Mouse (Mus musculus): ENCODE data around the gene Plekhb2. TPM values are rescaled to one million over a fixed set of nuclear protein-coding genes. Genes with fewer than 3 reads are reported as not detected.

Plekhb2 gene
- total RNA-seq, 2 experiments from 2014 or later, result 185 to 198 TPM

DNA sequence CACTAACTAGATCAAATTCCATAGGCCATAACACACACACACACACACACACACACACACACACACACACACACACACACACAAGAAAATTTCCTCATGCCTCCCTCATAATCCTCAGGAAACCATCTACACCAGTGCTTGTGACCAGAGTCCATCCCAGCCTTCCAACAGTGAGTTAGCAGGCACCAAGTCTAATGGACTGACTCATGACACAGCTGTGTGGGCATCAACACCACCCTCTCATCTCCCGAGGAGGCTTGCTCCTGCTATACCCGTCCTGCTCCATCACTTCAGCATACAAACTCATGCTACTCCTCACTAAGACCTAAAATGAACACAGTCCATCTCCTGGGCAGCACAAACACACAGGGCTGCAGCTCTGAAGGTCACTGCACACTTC is 18.8 kb upstream of the Plekhb2 start:
- DNase-seq (ENCODE audit: low spot score in 2 of 2), result no peak

DNA sequence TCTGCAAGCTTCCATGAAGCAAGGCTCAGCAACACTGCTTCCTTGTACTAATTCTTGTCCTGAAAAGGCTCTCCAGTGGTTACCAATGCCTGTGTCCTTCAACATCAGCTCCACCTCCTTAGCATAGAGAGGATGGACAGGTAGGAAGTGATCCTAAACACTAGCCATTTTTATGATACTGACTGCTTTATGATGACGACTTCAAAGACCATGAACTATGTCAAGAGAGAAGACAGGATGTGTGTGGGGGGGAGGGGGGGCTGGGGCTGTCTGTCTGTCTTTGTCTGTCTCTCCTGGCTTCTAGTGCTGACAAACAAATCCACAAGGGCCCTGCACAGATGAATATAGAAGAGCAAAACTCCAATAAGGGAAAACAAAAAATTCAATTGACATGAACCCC is 18.4 kb upstream of the Plekhb2 start:
- no peak for DNase-seq (ENCODE audit: low spot score in 2 of 2)

DNA sequence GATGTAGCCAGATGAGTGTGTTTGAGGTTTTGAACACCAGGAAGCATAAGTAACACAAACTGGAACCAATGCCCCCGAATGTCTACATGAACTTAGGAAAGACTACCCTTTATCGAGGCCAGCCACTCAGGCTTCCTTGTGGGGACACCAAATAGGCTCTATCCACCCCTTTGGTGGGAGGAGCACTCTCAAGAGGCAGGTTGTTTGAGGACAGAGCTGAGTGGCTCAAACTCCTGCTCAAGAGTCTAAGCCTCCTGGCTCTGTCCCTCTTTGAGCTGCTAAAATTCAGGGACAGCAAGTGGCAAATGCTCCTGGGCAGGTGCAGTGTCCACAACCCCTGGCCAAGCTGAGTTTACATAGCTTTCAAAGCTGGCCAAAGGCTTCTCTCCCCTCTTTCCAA is 14.9 kb upstream of the Plekhb2 start:
- no peak for DNase-seq (ENCODE audit: low spot score in 2 of 2)

DNA sequence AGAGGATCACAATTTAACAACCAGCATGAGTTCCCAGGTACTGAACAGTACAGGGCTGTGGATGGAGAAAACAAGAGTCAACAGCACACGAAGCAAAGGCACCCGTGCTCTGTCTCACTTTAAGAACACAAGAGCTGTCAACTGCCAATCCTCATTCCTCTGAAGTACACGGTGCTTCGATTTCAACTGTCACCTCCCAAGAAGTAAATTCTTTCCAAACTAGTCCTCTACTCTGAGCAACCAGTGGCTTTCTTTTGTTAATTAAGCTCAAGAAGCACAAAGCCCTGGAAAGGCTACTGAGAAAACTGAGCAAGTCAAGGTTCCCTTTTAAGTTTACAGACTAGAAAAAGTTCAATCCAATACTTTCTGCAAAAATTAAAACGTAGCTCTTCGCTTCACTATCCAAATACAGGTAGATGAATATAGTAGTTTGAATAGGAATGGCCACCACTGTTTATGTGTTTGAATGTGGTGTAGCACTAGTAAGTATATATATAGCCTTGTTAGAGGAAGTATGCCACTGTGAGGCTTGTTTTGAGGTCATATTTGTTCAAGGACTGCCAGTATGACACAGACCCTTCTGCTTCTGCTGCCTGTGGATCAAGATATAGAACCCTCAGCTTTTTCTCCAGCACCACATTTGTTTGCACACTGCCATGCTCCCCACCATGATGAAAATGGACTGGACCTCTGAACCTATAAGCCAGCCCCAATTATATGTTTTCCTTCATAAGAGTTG is 11.7 kb upstream of the Plekhb2 start:
- DNase-seq (ENCODE audit: low spot score in 2 of 2), result no peak

DNA sequence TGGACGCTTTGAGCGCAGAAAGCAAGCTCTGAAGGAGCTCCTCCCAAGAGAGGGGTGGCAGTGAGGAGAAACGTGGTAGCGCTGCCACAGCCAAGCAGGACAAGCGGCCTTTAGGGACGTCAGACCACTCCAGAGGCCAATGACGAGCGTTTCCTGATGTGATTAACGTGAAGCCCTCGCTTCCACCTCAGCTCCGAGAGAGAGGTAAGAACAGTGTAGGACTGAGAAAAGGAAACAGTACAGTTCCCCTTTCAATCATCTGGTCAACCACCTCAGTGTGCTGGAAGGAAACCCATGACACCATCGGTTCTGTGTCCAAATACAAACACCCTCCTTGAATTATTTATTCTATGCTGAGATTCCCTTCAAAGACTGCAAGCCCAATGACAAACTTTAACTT is 10.5 kb upstream of the Plekhb2 start:
- no peak for DNase-seq (ENCODE audit: low spot score in 2 of 2)

DNA sequence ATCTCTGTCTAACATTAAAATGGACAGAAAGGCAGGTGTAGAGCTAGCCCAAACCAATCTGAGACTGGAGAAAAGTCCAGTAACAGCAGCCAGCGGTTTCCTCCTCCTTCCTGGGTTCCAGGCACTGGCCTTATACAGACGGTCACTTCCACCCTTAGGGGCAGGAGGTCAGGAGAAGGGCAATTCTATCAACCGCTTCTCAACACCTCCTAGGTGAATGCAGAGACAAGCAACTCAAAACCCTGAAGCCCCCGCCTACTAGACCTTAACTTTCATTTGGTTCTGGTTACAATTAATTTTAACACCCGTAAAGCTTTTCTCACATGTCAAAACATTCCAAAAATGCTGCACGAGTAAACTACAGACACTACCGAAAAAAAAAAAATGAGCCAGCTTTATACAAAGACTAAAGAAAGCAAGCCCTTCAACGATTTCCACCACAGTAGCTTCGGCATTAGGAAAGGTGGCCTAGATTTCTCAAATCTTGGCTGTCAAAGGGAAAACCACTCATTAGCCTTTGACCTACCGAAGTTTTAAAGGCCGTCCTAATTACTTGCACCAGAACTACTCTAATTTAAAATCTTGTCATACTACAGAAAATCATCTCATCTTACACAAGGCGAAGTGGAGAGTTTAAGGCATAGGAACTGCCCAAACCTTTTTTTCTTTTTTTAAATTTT is 7.9 kb upstream of the Plekhb2 start:
- no peak for DNase-seq (ENCODE audit: low spot score in 2 of 2)

DNA sequence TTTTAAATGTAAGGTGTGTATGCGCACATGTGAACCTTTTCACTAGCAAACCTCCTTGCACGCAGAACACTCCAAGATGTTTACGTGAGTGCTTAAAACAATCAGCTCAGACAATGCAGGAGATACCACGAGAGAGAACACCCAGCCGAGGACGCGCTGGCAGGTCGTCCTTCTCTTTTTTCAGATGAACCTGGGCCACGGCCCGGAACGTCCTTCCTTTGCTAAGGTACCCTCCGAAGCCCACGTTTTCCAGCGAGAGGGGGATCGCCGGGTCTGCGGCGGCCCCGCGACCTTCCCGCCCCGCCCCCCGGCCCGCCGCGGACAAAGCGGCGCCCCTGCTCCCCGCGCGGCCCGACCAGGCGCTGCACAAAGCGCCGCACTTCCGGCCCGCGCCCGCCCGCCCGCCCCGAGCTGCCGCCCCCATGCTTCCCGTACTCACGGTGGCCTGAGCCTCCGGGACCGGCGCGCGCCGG is 7.4 kb upstream of the Plekhb2 start:
- DNase-seq (ENCODE audit: low spot score in 2 of 2), result no peak

DNA sequence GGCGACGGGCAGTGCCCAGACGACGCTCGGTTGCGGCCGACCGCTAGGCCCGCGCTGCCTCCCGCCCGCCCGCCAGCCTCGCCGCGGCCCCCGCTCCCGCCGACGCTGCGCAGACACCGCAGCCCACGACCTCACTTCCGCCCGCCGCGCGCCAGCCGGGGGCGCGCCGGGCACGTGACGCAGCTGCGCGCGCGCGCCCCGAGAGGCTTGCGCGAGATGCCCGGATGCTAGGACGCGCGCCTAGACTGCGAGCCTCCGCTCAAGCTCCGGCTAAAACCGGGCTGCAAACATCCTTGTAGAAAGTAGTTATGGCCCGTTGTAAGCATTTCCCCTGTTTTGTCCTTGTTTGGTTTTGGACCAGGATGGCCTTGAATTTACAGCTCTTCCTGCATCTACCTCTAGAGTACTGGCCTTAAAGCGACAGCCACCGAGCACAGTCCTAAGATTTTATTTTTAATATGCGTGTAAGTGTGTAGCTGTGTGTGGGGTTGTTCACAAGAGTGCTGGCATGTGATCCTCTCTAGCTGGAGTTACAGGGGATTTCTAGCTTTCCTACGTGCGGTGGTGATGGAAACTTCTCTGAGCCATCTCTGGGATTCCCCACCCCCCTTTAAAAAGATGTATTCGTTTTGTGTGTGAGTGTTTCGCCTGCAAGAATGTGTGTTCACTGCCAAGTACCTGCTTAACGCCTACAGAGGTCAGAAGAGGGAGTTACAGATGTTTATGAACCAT is 6.7 kb upstream of the Plekhb2 start, which contains the start of gene Fam168b:
Fam168b (minus strand) TSS at position 179 of the 732 bp plus-strand sequence.
- DNase-seq (ENCODE audit: low spot score in 2 of 2), result peak; percentile 86 to 91

DNA sequence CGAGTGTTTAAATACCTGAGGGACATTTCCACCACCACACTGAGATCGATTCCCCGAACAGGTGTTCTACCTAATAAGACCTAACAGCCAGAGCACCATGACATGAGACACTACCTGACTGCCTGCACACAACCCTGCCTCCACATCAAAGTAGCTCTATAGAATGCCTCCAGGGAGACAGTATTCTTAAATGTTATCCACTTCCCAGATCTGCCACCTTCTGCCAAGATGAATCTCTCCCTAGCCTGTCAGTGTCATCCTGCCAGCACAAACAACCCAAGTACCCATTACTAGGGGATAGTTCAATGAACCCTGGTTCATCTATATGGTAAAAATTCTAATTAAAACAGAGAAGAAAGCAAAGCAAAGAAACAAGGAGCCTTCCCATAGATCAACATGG is 2.7 kb upstream of the Plekhb2 start:
- DNase-seq (ENCODE audit: low spot score in 2 of 2), result no peak

DNA sequence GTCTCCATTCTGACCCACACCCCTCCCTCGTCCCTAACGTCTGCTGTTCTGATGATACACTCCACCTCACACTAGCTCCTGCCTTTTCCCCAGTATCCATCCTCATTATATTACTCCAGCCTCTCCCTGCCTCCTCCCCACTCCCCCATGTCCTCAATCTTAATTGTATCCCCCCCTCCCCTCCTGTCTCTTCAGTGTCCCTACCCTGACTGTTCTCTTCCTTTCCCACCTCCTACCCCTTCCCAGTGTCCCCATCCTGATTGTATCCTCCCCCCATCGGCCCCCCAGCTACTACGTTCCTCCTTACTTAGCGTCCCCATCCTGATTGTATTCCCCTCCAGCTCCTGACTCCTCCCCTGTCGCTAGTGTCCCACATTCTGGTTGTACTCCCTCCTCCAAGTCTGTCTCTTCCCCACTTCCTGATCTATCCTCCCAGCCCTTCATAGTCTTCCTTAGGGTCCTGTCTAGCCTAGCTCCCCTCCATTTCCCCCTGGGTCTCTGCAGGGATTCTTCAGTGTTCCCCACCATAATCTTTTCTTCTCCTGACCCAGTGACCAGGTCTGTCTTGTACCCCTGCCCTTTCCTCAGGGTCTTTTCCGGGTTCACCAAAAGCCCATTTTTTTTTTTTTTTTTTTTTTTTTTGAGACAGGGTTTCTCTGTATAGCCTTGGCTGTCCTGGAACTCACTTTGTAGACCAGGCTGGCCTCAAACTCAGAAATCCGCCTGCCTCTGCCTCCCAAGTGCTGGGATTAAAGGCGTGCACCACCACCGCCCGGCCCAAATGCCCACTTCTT is 764 bp downstream of the Plekhb2 start:
- DNase-seq (ENCODE audit: low spot score in 2 of 2), result no peak

DNA sequence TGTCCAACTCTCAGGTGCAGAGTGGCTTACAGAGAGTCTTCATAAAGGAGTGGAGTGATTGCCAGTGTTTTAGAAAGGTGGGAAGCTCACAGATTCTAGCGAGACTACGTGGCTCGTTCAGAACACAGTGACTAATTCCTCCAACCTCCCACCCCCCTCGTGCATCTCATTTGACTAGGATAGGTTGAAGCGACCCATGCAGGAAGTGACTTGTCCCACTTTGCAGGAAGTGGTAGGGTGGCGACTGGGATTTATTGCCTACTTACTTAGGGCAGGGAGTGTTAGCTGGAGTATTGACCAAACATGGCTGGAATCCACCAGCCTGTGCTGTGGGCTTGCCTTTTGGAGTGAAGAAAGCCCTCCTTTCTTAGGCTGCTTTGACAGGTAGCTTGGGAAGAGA is 1.8 kb downstream of the Plekhb2 start:
- no peak for DNase-seq (ENCODE audit: low spot score in 2 of 2)

DNA sequence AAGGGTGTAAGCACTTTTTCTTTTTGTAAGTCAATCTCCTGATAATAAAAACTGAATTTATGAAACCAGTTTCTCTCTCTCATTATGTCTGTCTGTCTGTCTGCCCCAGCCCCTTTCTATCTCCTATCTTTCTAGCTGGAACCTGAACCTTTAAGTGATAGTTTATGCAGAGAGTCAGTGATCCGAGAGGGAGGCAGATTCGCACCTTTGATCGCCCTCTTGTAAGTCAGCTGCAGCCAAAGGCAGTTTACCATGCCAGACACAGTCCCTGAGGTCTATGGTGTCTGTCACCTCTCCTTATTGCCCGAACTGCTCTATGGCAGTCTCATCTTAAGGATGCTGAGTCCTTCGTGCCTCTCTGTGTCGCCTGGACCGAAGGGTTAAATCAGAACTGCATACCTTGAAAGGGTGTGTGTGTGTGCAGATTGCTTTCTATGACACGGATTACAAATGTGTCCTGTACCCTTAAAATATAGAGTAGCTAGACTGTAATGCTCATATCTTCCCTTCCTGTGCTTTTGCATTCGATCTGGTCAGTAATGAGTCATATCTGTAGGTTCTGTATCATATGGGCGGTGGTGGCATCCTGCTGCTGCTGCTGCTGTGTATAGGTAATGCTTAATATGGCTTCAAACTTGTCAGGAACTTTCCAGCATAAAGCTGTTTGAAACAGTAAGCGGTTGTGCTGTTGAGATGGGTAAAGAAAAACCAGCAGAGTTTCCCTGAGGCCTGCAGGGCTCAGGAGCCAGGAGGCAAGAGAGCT is 2.5 kb downstream of the Plekhb2 start:
- DNase-seq (ENCODE audit: low spot score in 2 of 2), result no peak

DNA sequence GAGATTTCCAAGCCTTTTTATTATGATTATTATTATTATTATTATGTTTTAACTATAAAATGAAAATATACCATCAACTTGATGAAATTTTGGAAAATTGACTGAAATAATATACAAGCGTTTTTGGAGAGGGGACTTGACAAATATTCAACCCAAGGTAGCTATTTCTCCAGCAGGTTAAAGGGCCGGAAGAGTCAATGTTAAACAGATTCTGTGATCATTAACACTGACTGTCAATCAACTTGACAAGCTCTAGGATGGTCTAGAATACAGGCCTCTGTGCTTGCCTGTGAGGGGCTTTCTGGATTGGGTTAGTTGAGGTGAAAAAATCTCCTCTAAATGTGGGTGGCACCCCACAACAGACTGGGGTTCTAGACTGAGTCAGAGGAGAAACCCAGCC is 4.0 kb downstream of the Plekhb2 start:
- DNase-seq (ENCODE audit: low spot score in 2 of 2), result no peak

DNA sequence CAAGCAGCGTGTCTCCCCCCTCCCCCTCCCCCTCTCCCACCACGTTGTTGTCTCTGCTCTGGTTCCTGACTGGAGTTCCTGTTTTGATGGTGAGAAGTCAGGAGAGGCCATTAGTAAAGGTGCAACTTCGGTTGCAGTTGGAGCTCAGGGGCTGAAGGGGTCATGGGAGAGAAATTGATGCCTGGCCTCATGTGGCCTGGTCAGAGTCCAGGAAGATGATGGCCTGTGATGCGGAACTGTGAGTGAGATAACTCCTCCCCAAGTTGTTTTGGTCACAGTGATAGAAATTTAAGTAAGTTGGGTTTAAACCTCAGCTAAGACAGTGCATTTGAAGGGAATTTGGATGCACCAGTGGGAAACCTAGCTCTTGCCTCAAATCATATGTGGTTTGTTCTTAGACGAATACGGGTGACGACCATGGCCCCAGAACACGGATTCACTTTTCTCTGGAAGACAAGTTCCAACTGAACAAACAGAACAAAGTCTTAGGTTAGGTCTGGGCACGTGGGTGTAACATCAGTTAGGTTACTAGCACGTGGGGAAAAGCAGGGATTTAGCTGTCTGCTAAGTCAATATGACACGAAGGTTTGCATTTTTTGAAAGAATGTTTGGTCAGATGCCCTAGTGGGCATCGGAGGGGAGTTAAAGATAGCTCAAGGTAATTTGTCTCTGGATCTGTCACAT is 5.4 kb downstream of the Plekhb2 start:
- no peak for DNase-seq (ENCODE audit: low spot score in 2 of 2)

DNA sequence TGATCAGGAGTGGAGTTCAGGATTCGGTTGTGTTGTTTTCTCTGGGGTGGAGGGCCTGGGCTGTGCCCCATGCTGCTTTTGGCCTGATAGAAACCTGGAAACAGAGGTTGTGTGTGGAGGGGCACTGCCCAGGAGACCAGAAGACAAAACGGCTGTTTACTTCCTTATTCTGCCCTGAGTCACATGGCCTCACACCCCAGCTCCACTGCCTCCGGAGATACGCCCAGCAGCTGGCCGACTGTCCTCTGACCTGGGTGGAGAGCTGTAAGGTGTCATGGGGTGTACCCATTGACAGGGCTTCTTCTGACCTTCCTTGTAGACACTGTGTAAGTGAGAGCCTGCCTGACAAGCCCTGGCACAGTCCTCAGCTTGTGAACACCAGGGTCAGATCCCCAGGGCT is 8.9 kb downstream of the Plekhb2 start:
- DNase-seq (ENCODE audit: low spot score in 2 of 2), result no peak

DNA sequence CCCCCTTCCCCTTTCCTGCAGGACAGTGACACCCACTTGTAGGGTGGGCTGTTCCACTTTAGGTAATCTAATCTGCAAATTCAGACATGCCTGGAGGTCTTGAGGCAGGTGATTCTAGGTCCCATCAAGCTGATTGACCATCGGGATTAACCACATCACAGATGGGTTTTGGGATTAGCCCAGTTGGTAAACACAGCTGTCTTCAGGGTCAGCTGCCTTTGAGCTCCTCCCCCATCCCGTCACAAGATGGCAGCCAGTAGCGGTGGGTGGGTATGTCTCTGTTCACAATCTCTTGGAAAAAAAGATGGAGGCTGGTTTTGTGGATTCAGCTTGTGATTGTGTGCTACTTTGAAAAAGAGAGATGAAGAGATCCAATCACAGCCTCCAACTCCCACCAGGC is 10.0 kb downstream of the Plekhb2 start:
- DNase-seq (ENCODE audit: low spot score in 2 of 2), result no peak

DNA sequence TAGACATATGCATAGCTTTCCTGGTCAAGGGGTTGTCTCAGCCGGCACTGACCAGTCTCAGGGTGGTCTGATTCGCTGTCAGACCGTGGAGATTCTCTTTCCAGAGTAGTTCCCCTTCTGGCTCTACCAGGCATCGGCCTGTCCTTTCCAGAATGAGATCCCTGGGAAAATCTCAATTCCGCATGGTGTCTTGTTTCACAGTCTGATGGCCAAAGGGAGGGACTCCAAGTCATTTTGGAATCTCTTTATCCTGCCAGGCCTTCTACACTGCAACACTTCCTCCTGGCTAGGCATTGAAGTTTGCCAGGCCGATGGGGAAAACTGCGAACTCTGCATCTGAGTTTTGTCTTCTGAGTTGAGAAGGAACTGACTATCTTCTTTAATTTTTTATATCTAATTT is 10.4 kb downstream of the Plekhb2 start:
- DNase-seq (ENCODE audit: low spot score in 2 of 2), result no peak

DNA sequence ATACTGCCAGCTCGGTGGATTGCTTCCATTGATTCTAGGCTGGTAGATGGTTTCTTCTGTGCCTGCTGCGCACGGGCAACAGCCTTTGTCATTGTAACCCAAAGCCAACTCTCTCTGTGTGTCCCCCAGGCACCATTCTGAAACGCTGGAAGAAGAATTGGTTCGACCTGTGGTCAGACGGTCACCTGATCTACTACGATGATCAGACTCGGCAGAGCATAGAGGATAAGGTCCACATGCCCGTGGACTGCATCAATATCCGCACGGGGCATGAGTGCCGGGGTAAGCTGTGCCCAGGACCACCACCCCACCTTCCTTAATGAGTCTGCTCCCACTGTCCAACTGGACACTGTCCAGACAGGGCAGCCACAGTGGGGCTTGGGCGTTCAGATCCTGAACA is 13.1 kb downstream of the Plekhb2 start:
- no peak for DNase-seq (ENCODE audit: low spot score in 2 of 2)

DNA sequence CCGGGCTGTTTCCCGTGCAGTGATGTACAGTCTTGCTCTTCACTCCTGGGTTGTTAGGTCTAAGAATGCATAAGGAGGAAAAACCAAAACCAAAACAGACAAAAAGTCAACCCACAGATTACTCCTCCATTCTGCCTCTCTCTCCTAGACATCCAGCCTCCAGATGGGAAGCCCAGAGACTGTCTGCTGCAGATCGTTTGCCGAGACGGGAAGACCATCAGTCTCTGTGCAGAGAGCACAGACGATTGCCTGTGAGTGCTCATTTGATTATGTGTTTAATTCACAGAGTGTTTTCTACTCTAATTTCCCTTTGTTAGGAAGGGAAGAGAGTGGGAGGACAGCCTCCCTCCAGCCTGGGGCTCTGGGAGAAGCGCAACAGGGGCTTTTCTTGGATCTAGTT is 13.5 kb downstream of the Plekhb2 start:
- no peak for DNase-seq (ENCODE audit: low spot score in 2 of 2)

DNA sequence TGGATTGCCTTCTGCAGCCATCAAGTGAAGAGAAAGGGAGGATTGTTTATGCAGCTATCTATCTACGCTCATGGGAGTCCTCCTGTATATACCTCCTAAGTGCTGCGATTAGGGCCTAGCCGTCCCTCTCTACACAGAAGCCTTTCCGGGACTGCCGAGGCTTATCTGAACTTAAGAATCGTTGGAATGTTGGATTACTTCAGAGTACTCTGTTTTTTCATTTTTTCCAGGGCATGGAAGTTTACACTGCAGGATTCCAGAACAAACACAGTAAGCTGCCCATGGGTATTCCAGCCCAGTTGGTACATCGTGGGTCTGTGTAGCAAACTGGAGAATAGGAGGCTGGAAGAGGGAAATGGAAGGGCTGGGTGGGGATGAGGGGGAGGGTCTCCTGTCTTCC is 14.5 kb downstream of the Plekhb2 start:
- no peak for DNase-seq (ENCODE audit: low spot score in 2 of 2)
